Mouse (Mus musculus): ENCODE measurements around the gene Phactr1.
A peak's percentile ranks its signal among the peaks of the same experiment; 100 is the strongest.

Gene Phactr1

GRCm38 (mm10) chr13:42759170-42759569 lies 78.7 kb downstream of the Phactr1 start:
- no peak for DNase-seq (ENCODE audit: low read depth, low spot score)

GRCm38 (mm10) chr13:42760907-42761544 lies 80.6 kb downstream of the Phactr1 start:
- DNase-seq (ENCODE audit: low read depth, low spot score), result no peak

GRCm38 (mm10) chr13:42772314-42772713 lies 91.9 kb downstream of the Phactr1 start:
- DNase-seq (ENCODE audit: low read depth, low spot score), result no peak

- DNase-seq (ENCODE audit: low read depth, low spot score), result no peak
Observed at GRCm38 (mm10) chr13:42774040-42774439, 93.6 kb downstream of the Phactr1 start.

GRCm38 (mm10) chr13:42782151-42782550 lies 101.7 kb downstream of the Phactr1 start:
- no peak for DNase-seq (ENCODE audit: low read depth, low spot score)

- DNase-seq (ENCODE audit: low read depth, low spot score), result peak; percentile 27
Observed at GRCm38 (mm10) chr13:42789221-42789620, 108.8 kb downstream of the Phactr1 start.

- peak; percentile 57 for DNase-seq (ENCODE audit: low read depth, low spot score)
Observed at GRCm38 (mm10) chr13:42792279-42792678, 111.9 kb downstream of the Phactr1 start.

- no peak for DNase-seq (ENCODE audit: low read depth, low spot score)
Observed at GRCm38 (mm10) chr13:42800523-42800922, 120.1 kb downstream of the Phactr1 start.

- DNase-seq (ENCODE audit: low read depth, low spot score), result no peak
Observed at GRCm38 (mm10) chr13:42804314-42804713, 123.9 kb downstream of the Phactr1 start.

GRCm38 (mm10) chr13:42812762-42813161 lies 132.3 kb downstream of the Phactr1 start:
- no peak for DNase-seq (ENCODE audit: low read depth, low spot score)

GRCm38 (mm10) chr13:42818378-42818777 lies 138.0 kb downstream of the Phactr1 start:
- peak; percentile 74 for DNase-seq (ENCODE audit: low read depth, low spot score)

- no peak for DNase-seq (ENCODE audit: low read depth, low spot score)
Observed at GRCm38 (mm10) chr13:42820513-42820912, 140.1 kb downstream of the Phactr1 start.

- no peak for DNase-seq (ENCODE audit: low read depth, low spot score)
Observed at GRCm38 (mm10) chr13:42821426-42822106, 141.1 kb downstream of the Phactr1 start.

GRCm38 (mm10) chr13:42822545-42822944 lies 142.1 kb downstream of the Phactr1 start:
- peak; percentile 78 for DNase-seq (ENCODE audit: low read depth, low spot score)

- no peak for DNase-seq (ENCODE audit: low read depth, low spot score)
Observed at GRCm38 (mm10) chr13:42823875-42824274, 143.5 kb downstream of the Phactr1 start.

- peak; percentile 59 for DNase-seq (ENCODE audit: low read depth, low spot score)
Observed at GRCm38 (mm10) chr13:42826602-42827001, 146.2 kb downstream of the Phactr1 start.

GRCm38 (mm10) chr13:42828978-42829377 lies 148.6 kb downstream of the Phactr1 start:
- DNase-seq (ENCODE audit: low read depth, low spot score), result no peak

- no peak for DNase-seq (ENCODE audit: low read depth, low spot score)
Observed at GRCm38 (mm10) chr13:42835441-42835840, 155.0 kb downstream of the Phactr1 start.

- DNase-seq (ENCODE audit: low read depth, low spot score), result no peak
Observed at GRCm38 (mm10) chr13:42839358-42839757, 158.9 kb downstream of the Phactr1 start.

- DNase-seq (ENCODE audit: low read depth, low spot score), result no peak
Observed at GRCm38 (mm10) chr13:42852086-42852485, 171.7 kb downstream of the Phactr1 start.

- DNase-seq (ENCODE audit: low read depth, low spot score), result no peak
Observed at GRCm38 (mm10) chr13:42853900-42854595, 173.6 kb downstream of the Phactr1 start.

- peak; percentile 18 for DNase-seq (ENCODE audit: low read depth, low spot score)
Observed at GRCm38 (mm10) chr13:42866162-42866941, 185.9 kb downstream of the Phactr1 start.

Data from ES-CJ7 (cell line).